Mouse (Mus musculus) neural tube, embryonic 15.5 days (tissue): Measurements from ENCODE around the gene Trmt44. TPM values are rescaled to one million over a fixed set of nuclear protein-coding genes. Genes with fewer than 3 reads are reported as not detected.

Experiments used
- polyA plus RNA-seq: library from polyadenylated mRNA; unstranded; fragments of >200 nt; fragmentation: Nextera tagmentation; extraction: Ambion mirVana; gene quantifications from 2 replicates; pipeline ENCODE4 v1.2.1, GENCODE M21; 2015

The Trmt44 gene
- polyA plus RNA-seq, 1 experiment from 2014 or later = 5.3 TPM

Other genes with a start within 250 kb of the Trmt44 start
- gene Hmx1, start 186.0 kb downstream of the Trmt44 start, polyA plus RNA-seq = 0.73 and 1.4 TPM in 2 replicates
- gene Cpz, start 49.4 kb downstream of the Trmt44 start, polyA plus RNA-seq = 2.8 and 3.7 TPM in 2 replicates
- gene Acox3, start 8.0 kb upstream of the Trmt44 start, polyA plus RNA-seq = 12.7 and 13.5 TPM in 2 replicates
- 21.3 and 23.9 TPM in 2 replicates for gene Htra3, start 104.7 kb upstream of the Trmt44 start, polyA plus RNA-seq
- gene Sh3tc1, start 164.9 kb upstream of the Trmt44 start, polyA plus RNA-seq = 3.6 and 4.1 TPM in 2 replicates
- 29.5 and 31.8 TPM in 2 replicates for gene Ablim2, start 182.8 kb upstream of the Trmt44 start, polyA plus RNA-seq